In genomic region chr9:80697171-80697570, GRCm38 (mm10) we compare ENCODE assay signal across 16 mouse cellular contexts.
"Had no signal": no experiment of that assay in that cellular context is flagged by ENCODE, and none has a peak within 500 bp of the region (broad histone marks: within the 10 kb centered on the region; RNA-seq: fewer than 3 reads in every experiment).

No protein-coding gene starts in this region.

- H3K9me3 ChIP-seq: limb, embryonic 15.5 days; liver, embryonic 12.5 days; megakaryocyte, embryonic 14.5 days; neural tube, embryonic 12.5 days had no signal

- DNase-seq: kidney, adult 11 months; kidney, adult 9 months; kidney, postnatal 36 days; layer of hippocampus, adult 9-11 months; layer of hippocampus, postnatal 36 days; right cerebral cortex, postnatal 25 days; thymus, postnatal 4 days had no signal

- H3K4me2 ChIP-seq: limb, embryonic 15.5 days; liver, embryonic 12.5 days; midbrain, embryonic 11.5 days; neural tube, embryonic 12.5 days had no signal

- ATAC-seq: hindbrain, embryonic 16.5 days; liver, embryonic 12.5 days had no signal

- H3K9ac ChIP-seq: limb, embryonic 15.5 days; liver, embryonic 12.5 days; neural tube, embryonic 12.5 days had no signal

- H3K27me3 ChIP-seq: limb, embryonic 15.5 days; liver, embryonic 12.5 days; megakaryocyte, embryonic 14.5 days; neural tube, embryonic 12.5 days had no signal

- H3K27ac ChIP-seq: kidney, postnatal 0 days; limb, embryonic 15.5 days; liver, embryonic 12.5 days; macrophage; neural tube, embryonic 12.5 days; stomach, postnatal 0 days had no signal

- H3K36me3 ChIP-seq: limb, embryonic 15.5 days; liver, embryonic 12.5 days; neural tube, embryonic 12.5 days had no signal

- H3K4me1 ChIP-seq: limb, embryonic 15.5 days; liver, embryonic 12.5 days; megakaryocyte, embryonic 14.5 days; neural tube, embryonic 12.5 days had no signal

- H3K4me3 ChIP-seq: limb, embryonic 15.5 days; liver, embryonic 12.5 days; megakaryocyte, embryonic 14.5 days; neural tube, embryonic 12.5 days had no signal
